Mouse (Mus musculus): Measurements from ENCODE around the gene 1700029I15Rik. TPM values are rescaled to one million over a fixed set of nuclear protein-coding genes. Genes with fewer than 3 reads are reported as not detected.

Gene 1700029I15Rik
- polyA plus RNA-seq, 1 experiment from 2014 or later, result 2.6 TPM

GRCm38 (mm10) chr2:92376300-92376699 lies 6.0 kb upstream of the 1700029I15Rik start:
- H3K4me3 ChIP-seq (ENCODE audit: low read depth, low read length), result peak overlapping the region; percentile 75
- H3K4me1 ChIP-seq (ENCODE audit: control insufficient read depth, insufficient read depth, low read length), result peaks cover 25% of the 10 kb centered on the region; the same call in 1 of the 2 replicates
- no peak for ATAC-seq (ENCODE audit: insufficient number of reproducible peaks, insufficient read depth, low FRiP score, low read depth)
- peak overlapping the region; percentile 45; the same call in 1 of the 2 replicates for H3K9ac ChIP-seq (replicated peaks; ENCODE audit: low read depth, low read length)
- peaks cover 18% of the 10 kb centered on the region; the same call in 1 of the 2 replicates for H3K36me3 ChIP-seq (ENCODE audit: control insufficient read depth, insufficient read depth, low read length)
- H3K9me3 ChIP-seq (ENCODE audit: control insufficient read depth, low read depth, low read length), result no peaks in the 10 kb centered on the region
- no peaks in the 10 kb centered on the region for H3K27me3 ChIP-seq (ENCODE audit: control insufficient read depth, insufficient read depth, low read length)
- peak overlapping the region; percentile 84 for H3K4me2 ChIP-seq (replicated peaks; ENCODE audit: low read depth, low read length)
- H3K27ac ChIP-seq (ENCODE audit: low read length), result no peak overlapping the region
- 76% methylated on average over 6 of the region's 6 CpGs for WGBS

GRCm38 (mm10) chr2:92377320-92377719 lies 5.0 kb upstream of the 1700029I15Rik start:
- Histone ChIP-seq H3K9ac (replicated peaks; ENCODE audit: low read depth, low read length) (no peak overlapping the region), H3K4me2 (replicated peaks; ENCODE audit: low read depth, low read length) (no peak overlapping the region), H3K27me3 (ENCODE audit: control insufficient read depth, insufficient read depth, low read length) (no peaks in the 10 kb centered on the region), H3K27ac (ENCODE audit: low read length) (no peak overlapping the region), H3K36me3 (ENCODE audit: control insufficient read depth, insufficient read depth, low read length) (peaks cover 23% of the 10 kb centered on the region; the same call in 1 of the 2 replicates), H3K9me3 (ENCODE audit: control insufficient read depth, low read depth, low read length) (no peaks in the 10 kb centered on the region), H3K4me3 (ENCODE audit: low read depth, low read length) (no peak overlapping the region), H3K4me1 (ENCODE audit: control insufficient read depth, insufficient read depth, low read length) (peaks cover 16% of the 10 kb centered on the region; the same call in 1 of the 2 replicates)
- WGBS, result 96% methylated on average over 7 of the region's 7 CpGs
- no peak for ATAC-seq (ENCODE audit: insufficient number of reproducible peaks, insufficient read depth, low FRiP score, low read depth)

GRCm38 (mm10) chr2:92379783-92380494 lies 2.4 kb upstream of the 1700029I15Rik start:
- H3K27me3 ChIP-seq (ENCODE audit: control insufficient read depth, insufficient read depth, low read length), result no peaks in the 10 kb centered on the region
- peaks cover 40% of the 10 kb centered on the region for H3K36me3 ChIP-seq (ENCODE audit: control insufficient read depth, insufficient read depth, low read length)
- H3K9me3 ChIP-seq (ENCODE audit: control insufficient read depth, low read depth, low read length), result no peaks in the 10 kb centered on the region
- H3K27ac ChIP-seq (ENCODE audit: low read length), result no peak overlapping the region
- no peak overlapping the region for H3K4me2 ChIP-seq (replicated peaks; ENCODE audit: low read depth, low read length)
- ATAC-seq (ENCODE audit: insufficient number of reproducible peaks, insufficient read depth, low FRiP score, low read depth), result no peak
- peaks cover 8% of the 10 kb centered on the region; the same call in 1 of the 2 replicates for H3K4me1 ChIP-seq (ENCODE audit: control insufficient read depth, insufficient read depth, low read length)
- 78% methylated on average over 17 of the region's 17 CpGs for WGBS
- H3K9ac ChIP-seq (replicated peaks; ENCODE audit: low read depth, low read length), result no peak overlapping the region
- no peak overlapping the region for H3K4me3 ChIP-seq (ENCODE audit: low read depth, low read length)

DNA sequence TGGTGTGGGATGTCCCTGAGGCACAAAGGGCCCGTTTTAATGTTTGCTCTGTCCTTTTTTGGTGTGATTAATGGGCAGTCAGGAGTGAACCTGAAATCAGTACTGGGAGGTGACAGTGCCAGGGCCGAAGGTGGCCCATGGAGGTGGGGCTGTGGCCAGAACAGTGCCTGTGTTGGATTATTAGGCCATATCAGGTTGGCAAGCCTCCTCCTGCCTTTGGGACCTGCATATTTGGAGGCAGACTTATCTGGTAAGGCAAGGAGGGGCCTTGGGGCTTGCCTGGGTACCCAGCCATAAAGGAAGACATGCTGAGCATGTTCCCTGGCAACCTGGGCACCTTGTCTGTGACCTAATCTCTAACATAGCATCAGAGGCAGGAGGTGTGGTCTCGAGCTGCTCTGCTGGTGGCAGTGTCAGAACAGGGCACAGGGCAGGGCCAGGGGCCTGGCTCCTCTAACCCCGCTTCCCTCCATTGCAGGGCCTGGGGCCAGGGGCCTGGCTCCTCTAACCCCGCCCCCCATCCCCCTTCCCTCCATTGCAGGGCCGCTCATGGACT lies 1.8 kb upstream of the 1700029I15Rik start:
- Histone ChIP-seq H3K9me3 (ENCODE audit: control insufficient read depth, low read depth, low read length) (no peaks in the 10 kb centered on the region), H3K9ac (replicated peaks; ENCODE audit: low read depth, low read length) (no peak overlapping the region), H3K4me2 (replicated peaks; ENCODE audit: low read depth, low read length) (no peak overlapping the region), H3K36me3 (ENCODE audit: control insufficient read depth, insufficient read depth, low read length) (peaks cover 43% of the 10 kb centered on the region), H3K4me3 (ENCODE audit: low read depth, low read length) (no peak overlapping the region), H3K27me3 (ENCODE audit: control insufficient read depth, insufficient read depth, low read length) (no peaks in the 10 kb centered on the region), H3K27ac (ENCODE audit: low read length) (no peak overlapping the region), H3K4me1 (ENCODE audit: control insufficient read depth, insufficient read depth, low read length) (peaks cover 8% of the 10 kb centered on the region; the same call in 1 of the 2 replicates)
- ATAC-seq (ENCODE audit: insufficient number of reproducible peaks, insufficient read depth, low FRiP score, low read depth), result no peak
- 62% methylated on average over 6 of the region's 6 CpGs for whole genome bisulfite sequencing

DNA sequence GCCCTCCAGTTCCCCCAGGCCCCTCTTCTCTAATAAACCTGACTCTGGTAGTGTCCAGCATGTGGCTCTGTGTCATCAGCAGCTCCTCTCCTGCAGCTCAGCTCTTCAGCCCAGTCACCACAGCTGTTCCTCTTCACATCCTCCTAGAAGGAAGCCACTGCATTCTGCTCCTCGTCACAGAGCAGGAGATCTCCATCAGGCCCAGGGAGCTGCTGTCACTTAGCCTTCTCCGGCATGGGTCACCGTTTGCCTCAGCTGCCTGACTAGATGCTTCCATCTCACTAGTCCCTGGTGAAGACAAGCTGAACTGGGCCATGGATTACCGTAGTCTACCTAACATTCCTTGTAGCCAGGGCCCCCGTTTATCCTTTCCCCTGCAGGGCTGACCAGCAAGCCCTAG lies 1.2 kb upstream of the 1700029I15Rik start:
- H3K36me3 ChIP-seq (ENCODE audit: control insufficient read depth, insufficient read depth, low read length), result peaks cover 46% of the 10 kb centered on the region
- 58% methylated on average over 5 of the region's 5 CpGs for WGBS
- ATAC-seq (ENCODE audit: insufficient number of reproducible peaks, insufficient read depth, low FRiP score, low read depth), result no peak

DNA sequence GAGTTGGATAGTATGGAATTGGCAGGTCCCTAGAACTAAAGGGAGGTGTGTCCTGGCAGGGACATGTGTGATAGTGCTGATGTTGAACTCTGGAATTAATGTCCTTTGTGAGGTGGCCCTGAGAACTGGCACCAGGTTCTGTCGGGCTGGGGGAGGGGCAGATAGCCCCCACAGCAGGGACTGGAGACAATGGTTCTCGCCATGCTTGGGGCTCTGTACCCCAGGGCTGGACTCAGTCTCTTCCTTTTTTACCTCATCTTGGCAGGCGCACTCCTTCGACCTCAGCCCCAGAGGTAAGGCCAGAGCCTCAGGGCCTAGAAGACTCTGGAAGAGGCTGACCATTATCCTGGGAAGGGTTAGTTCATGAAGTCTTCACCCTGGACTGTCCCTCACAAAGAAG lies 421 bp downstream of the 1700029I15Rik start:
- ATAC-seq (ENCODE audit: insufficient number of reproducible peaks, insufficient read depth, low FRiP score, low read depth), result no peak
- peaks cover 2% of the 10 kb centered on the region; the same call in 1 of the 2 replicates for H3K4me1 ChIP-seq (ENCODE audit: control insufficient read depth, insufficient read depth, low read length)
- H3K27ac ChIP-seq (ENCODE audit: low read length), result no peak overlapping the region
- 73% methylated on average over 4 of the region's 4 CpGs for WGBS
- H3K4me2 ChIP-seq (replicated peaks; ENCODE audit: low read depth, low read length), result no peak overlapping the region
- H3K9ac ChIP-seq (replicated peaks; ENCODE audit: low read depth, low read length), result no peak overlapping the region
- H3K27me3 ChIP-seq (ENCODE audit: control insufficient read depth, insufficient read depth, low read length), result no peaks in the 10 kb centered on the region
- peaks cover 53% of the 10 kb centered on the region for H3K36me3 ChIP-seq (ENCODE audit: control insufficient read depth, insufficient read depth, low read length)
- no peak overlapping the region for H3K4me3 ChIP-seq (ENCODE audit: low read depth, low read length)
- no peaks in the 10 kb centered on the region for H3K9me3 ChIP-seq (ENCODE audit: control insufficient read depth, low read depth, low read length)

More for the DNA sequence above, 1.2 kb upstream of the 1700029I15Rik start:
- Histone ChIP-seq H3K9ac (replicated peaks; ENCODE audit: low read depth, low read length) (no peak overlapping the region), H3K9me3 (ENCODE audit: control insufficient read depth, low read depth, low read length) (no peaks in the 10 kb centered on the region), H3K27me3 (ENCODE audit: control insufficient read depth, insufficient read depth, low read length) (no peaks in the 10 kb centered on the region), H3K4me2 (replicated peaks; ENCODE audit: low read depth, low read length) (no peak overlapping the region), H3K4me1 (ENCODE audit: control insufficient read depth, insufficient read depth, low read length) (peaks cover 3% of the 10 kb centered on the region; the same call in 1 of the 2 replicates), H3K27ac (ENCODE audit: low read length) (no peak overlapping the region), H3K4me3 (ENCODE audit: low read depth, low read length) (no peak overlapping the region)

DNA sequence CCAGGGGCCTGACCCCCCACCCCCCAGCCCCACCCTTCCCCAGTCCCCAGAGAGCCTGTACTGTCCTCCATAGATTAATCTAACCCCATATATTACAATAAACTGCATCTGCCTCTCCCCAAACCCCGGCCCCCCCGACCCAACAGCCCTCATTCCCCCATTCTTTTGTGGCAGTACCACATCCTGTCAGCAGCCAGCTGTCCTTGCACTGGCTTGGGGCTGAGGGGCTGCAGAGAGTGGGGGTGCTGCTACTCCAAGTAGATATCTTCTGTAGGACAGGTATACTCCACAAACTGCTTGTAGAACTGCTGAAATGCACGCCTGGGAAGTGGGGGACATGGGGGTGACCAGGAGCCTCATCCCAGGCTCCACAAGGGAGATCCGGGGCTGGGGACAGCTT lies 1.8 kb downstream of the 1700029I15Rik start:
- Histone ChIP-seq H3K27me3 (ENCODE audit: control insufficient read depth, insufficient read depth, low read length) (no peaks in the 10 kb centered on the region), H3K9me3 (ENCODE audit: control insufficient read depth, low read depth, low read length) (no peaks in the 10 kb centered on the region), H3K27ac (ENCODE audit: low read length) (no peak overlapping the region), H3K9ac (replicated peaks; ENCODE audit: low read depth, low read length) (no peak overlapping the region), H3K4me1 (ENCODE audit: control insufficient read depth, insufficient read depth, low read length) (peaks cover 10% of the 10 kb centered on the region), H3K4me2 (replicated peaks; ENCODE audit: low read depth, low read length) (no peak overlapping the region), H3K4me3 (ENCODE audit: low read depth, low read length) (no peak overlapping the region), H3K36me3 (ENCODE audit: control insufficient read depth, insufficient read depth, low read length) (peaks cover 49% of the 10 kb centered on the region)
- ATAC-seq (ENCODE audit: insufficient number of reproducible peaks, insufficient read depth, low FRiP score, low read depth), result no peak
- WGBS, result 74% methylated on average over 4 of the region's 4 CpGs

- no peak overlapping the region for H3K4me2 ChIP-seq (replicated peaks; ENCODE audit: low read depth, low read length)
- H3K27me3 ChIP-seq (ENCODE audit: control insufficient read depth, insufficient read depth, low read length), result no peaks in the 10 kb centered on the region
- peaks cover 37% of the 10 kb centered on the region for H3K36me3 ChIP-seq (ENCODE audit: control insufficient read depth, insufficient read depth, low read length)
- H3K27ac ChIP-seq (ENCODE audit: low read length), result no peak overlapping the region
- 82% methylated on average over 22 of the region's 22 CpGs for WGBS
- no peak overlapping the region for H3K4me3 ChIP-seq (ENCODE audit: low read depth, low read length)
- H3K4me1 ChIP-seq (ENCODE audit: control insufficient read depth, insufficient read depth, low read length), result peaks cover 18% of the 10 kb centered on the region
- ATAC-seq (ENCODE audit: insufficient number of reproducible peaks, insufficient read depth, low FRiP score, low read depth), result no peak
- no peak overlapping the region for H3K9ac ChIP-seq (replicated peaks; ENCODE audit: low read depth, low read length)
- no peaks in the 10 kb centered on the region for H3K9me3 ChIP-seq (ENCODE audit: control insufficient read depth, low read depth, low read length)
These were observed 3.0 kb downstream of the 1700029I15Rik start for GRCm38 (mm10) chr2:92385113-92386051.
